In genomic region chr12:117528509-117529145, GRCm38 (mm10) we compare ENCODE assay signal across 22 mouse cellular contexts. TPM values are rescaled to one million over a fixed set of nuclear protein-coding genes. Genes with fewer than 3 reads are reported as not detected.
DNase-seq lines count a peak whose midpoint lies in the region; ATAC-seq and TF ChIP-seq lines count a peak whose summit lies in the region.
"Had no signal": no experiment of that assay in that cellular context is flagged by ENCODE, and none has a peak within 500 bp of the region (broad histone marks: within the 10 kb centered on the region; RNA-seq: fewer than 3 reads in every experiment).

No protein-coding gene starts in this region.

- peak overlapping the region; percentile 80 for H3K27ac ChIP-seq in left cerebral cortex, adult 2 months
- H3K27ac ChIP-seq: heart, embryonic 15.5 days; liver, embryonic 12.5 days; midbrain, embryonic 13.5 days had no signal

- H3K4me3 ChIP-seq in left cerebral cortex, adult 2 months: no peak overlapping the region
- H3K4me3 ChIP-seq: heart, embryonic 15.5 days; liver, embryonic 12.5 days; megakaryocyte, embryonic 14.5 days; midbrain, embryonic 13.5 days had no signal

- no peak for TF ChIP-seq CTCF in left cerebral cortex, adult 2 months (IDR thresholded peaks at IDR 0.05)

- peak; percentile 38 for ATAC-seq in frontal cortex, adult (ENCODE audit: low TSS enrichment)
- ATAC-seq: forebrain, embryonic 14.5 days; intestine, postnatal 0 days; liver, embryonic 12.5 days; liver, postnatal 0 days; midbrain, embryonic 13.5 days had no signal

- intact Hi-C loops in left cerebral cortex, adult 2 months (cut with DNase I): loop anchor here (1.0 kb wide), 1 partner anchor 27 kb away; no protein-coding TSS in a partner anchor

- DNase-seq in frontal cortex, postnatal 25 days (ENCODE audit: low spot score in 2 of 2): no peak
- DNase-seq in left cerebral cortex, adult 2 months (ENCODE audit: extremely low spot score in 1 of 2, low spot score in 2 of 2): no peak
- DNase-seq in left cerebral cortex, adult 18-20 months (ENCODE audit: low spot score in 2 of 2): no peak
- peak; percentile 17 for DNase-seq in right cerebral cortex, adult 18-20 months
- DNase-seq in right cerebral cortex, postnatal 4 days: no peak
- no peak for DNase-seq in lung, postnatal 4 days
- DNase-seq: adrenal gland, adult 8-10 months; cerebellum, adult 8-10 months; cerebellum, postnatal 25 days; gastrocnemius, postnatal 14 days; kidney, adult 9 months; kidney, postnatal 10 days; liver, postnatal 0 days; lung, postnatal 36 days; thymus, postnatal 4 days had no signal

RNA-seq across cellular contexts. Expression of gene Rapgef5, which starts 12.3 kb away (rescaled TPM):
- 100 to 1,000 TPM; 149 to 189 TPM for total RNA-seq in left cerebral cortex, adult 2 months (2021)
- total RNA-seq in left cerebral cortex, adult 18-20 months (2021): 100 to 1,000 TPM; 151 to 174 TPM
